Mouse (Mus musculus) intestine, embryonic 14.5 days (tissue): ENCODE measurements at regions not wholly inside any gene's neighbourhood (a gene's known extent, or its start where the extent isn't known, plus 50 kb on each side); places are given as distances from the start of the nearest gene placed in this dataset.

Experiments
- ATAC-seq: fragments of 200-750 bp; cut with Nextera tagmentation; replicated peaks from 2 replicates; pipeline ENCODE4 v1.8.0; 2017; ENCODE audit warnings: low read depth, moderate number of reproducible peaks, moderate TSS enrichment, moderate library complexity; ENCODE audit not compliant: low FRiP score, low TSS enrichment
- DNase-seq: peaks from one replicate; pipeline ENCODE4 v3.0.0-alpha.2; 2018; ENCODE audit warnings: low spot score
- H3K27ac ChIP-seq: fragments of 300-500 bp; sonication (generic); 2 replicates; pipeline ENCODE4 v1.5.1; 2014; ENCODE audit warnings: low read depth, mild to moderate bottlenecking, control low read depth
- H3K27me3 ChIP-seq: fragments of 300-500 bp; sonication (generic); replicated peaks from 2 replicates; pipeline ENCODE4 v1.6.1; 2014; ENCODE audit warnings: low read length, control low read depth; ENCODE audit not compliant: control insufficient read depth, insufficient read depth
- H3K36me3 ChIP-seq: fragments of 300-500 bp; sonication (generic); 2 replicates; pipeline ENCODE4 v1.6.1; 2014; ENCODE audit warnings: low read length, control low read depth; ENCODE audit not compliant: control insufficient read depth, insufficient read depth
- H3K4me1 ChIP-seq: fragments of 300-500 bp; sonication (generic); replicated peaks from 2 replicates; pipeline ENCODE4 v1.6.1; 2014; ENCODE audit warnings: low read length, control low read depth, mixed read lengths; ENCODE audit not compliant: control insufficient read depth, insufficient read depth
- H3K4me2 ChIP-seq: fragments of 300-500 bp; sonication (generic); 2 replicates; pipeline ENCODE4 v1.6.1; 2014; ENCODE audit warnings: low read length
- H3K4me3 ChIP-seq: fragments of 300-500 bp; sonication (generic); 2 replicates; pipeline ENCODE4 v1.5.1; 2014; ENCODE audit warnings: low read depth, low read length, control low read depth, mixed read lengths
- H3K9ac ChIP-seq: fragments of 300-500 bp; sonication (generic); 2 replicates; pipeline ENCODE4 v1.6.1; 2014; ENCODE audit warnings: mild to moderate bottlenecking, low read length
- H3K9me3 ChIP-seq: fragments of 300-500 bp; sonication (generic); 2 replicates; pipeline ENCODE4 v1.6.1; 2016; ENCODE audit warnings: low read length, control low read depth; ENCODE audit not compliant: control insufficient read depth
- WGBS: fragments of 180-500 bp; shearing (Covaris S2); extraction: QIAGEN DNeasy Blood & Tissue Kit; methylation state at CpG from one replicate; pipeline ENCODE4 v1.1.7; 2014; 5-methylcytosine and 5-hydroxymethylcytosine counted together

DNA sequence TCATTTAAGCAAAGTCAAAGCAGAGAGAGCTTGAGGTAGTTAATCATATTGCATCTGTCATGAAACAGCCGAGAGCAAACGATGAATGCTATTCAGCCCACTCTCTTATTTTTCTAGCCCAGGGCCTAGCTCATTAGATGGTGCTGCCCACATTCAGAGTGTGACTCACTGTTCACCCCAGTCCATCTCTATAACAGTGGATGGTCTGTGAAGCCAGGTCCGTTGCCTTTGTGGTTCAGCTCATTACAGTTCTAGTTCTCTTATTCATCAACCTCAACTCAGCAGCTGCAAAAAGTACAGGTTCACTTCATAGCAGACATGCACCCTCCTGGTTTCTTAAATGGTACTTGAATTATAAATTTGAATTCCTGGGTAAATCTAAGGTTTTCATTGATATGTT lies 551.2 kb downstream of the Ets1 start:
- ATAC-seq, result no peak
- WGBS, result 70% methylated on average over 3 of the region's 3 CpGs

GRCm38 (mm10) chr9:33209083-33209482 lies 573.1 kb downstream of the Ets1 start:
- Histone ChIP-seq H3K9ac (no peak overlapping the region), H3K4me3 (no peak overlapping the region), H3K4me2 (no peak overlapping the region), H3K9me3 (no peaks in the 10 kb centered on the region), H3K4me1 (no peaks in the 10 kb centered on the region), H3K27me3 (no peaks in the 10 kb centered on the region), H3K36me3 (no peaks in the 10 kb centered on the region), H3K27ac (no peak overlapping the region)
- no peak for DNase-seq
- WGBS, result 87% methylated on average over 2 of the region's 2 CpGs
- no peak for ATAC-seq

More for the DNA sequence above, 551.2 kb downstream of the Ets1 start:
- Histone ChIP-seq H3K4me2 (no peak overlapping the region), H3K9me3 (no peaks in the 10 kb centered on the region), H3K27me3 (no peaks in the 10 kb centered on the region), H3K9ac (no peak overlapping the region), H3K4me3 (no peak overlapping the region), H3K36me3 (no peaks in the 10 kb centered on the region), H3K4me1 (no peaks in the 10 kb centered on the region), H3K27ac (no peak overlapping the region)
- DNase-seq, result no peak

GRCm38 (mm10) chr9:33214523-33214922 lies 578.5 kb downstream of the Ets1 start:
- 71% methylated on average over 1 of the region's 1 CpGs for WGBS

DNA sequence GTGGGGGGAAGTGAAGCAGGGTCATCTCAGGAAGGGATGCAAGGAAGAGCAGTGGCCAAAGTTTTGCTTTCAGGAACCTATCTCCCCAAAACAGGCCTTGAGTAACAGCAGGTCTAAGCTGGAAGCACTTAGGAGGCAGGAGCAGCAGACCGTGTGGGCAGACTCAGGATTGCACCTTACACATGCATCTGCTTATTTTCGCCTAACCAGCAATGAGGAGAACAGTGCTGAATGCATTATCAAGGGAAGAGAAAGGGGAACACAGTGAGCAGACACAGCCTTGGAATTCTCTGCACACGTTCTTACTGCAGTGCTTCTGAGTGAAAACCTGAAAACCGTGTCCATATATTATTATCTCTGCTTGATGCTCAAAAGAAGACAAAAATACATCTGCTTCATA lies 585.0 kb downstream of the Ets1 start:
- Histone ChIP-seq H3K27me3 (no peaks in the 10 kb centered on the region), H3K4me1 (no peaks in the 10 kb centered on the region), H3K27ac (no peak overlapping the region), H3K9ac (no peak overlapping the region), H3K9me3 (no peaks in the 10 kb centered on the region), H3K4me3 (no peak overlapping the region), H3K36me3 (no peaks in the 10 kb centered on the region), H3K4me2 (no peak overlapping the region)
- 82% methylated on average over 4 of the region's 4 CpGs for WGBS
- DNase-seq (no peak), ATAC-seq (no peak)

More at GRCm38 (mm10) chr9:33214523-33214922, 578.5 kb downstream of the Ets1 start:
- Histone ChIP-seq H3K9me3 (no peaks in the 10 kb centered on the region), H3K27me3 (no peaks in the 10 kb centered on the region), H3K4me1 (no peaks in the 10 kb centered on the region), H3K9ac (no peak overlapping the region), H3K4me3 (no peak overlapping the region), H3K36me3 (no peaks in the 10 kb centered on the region), H3K27ac (no peak overlapping the region), H3K4me2 (no peak overlapping the region)
- DNase-seq (no peak), ATAC-seq (no peak)

GRCm38 (mm10) chr9:33222066-33222805 lies 586.2 kb downstream of the Ets1 start:
- H3K4me3 ChIP-seq, result no peak overlapping the region
- H3K27me3 ChIP-seq, result no peaks in the 10 kb centered on the region
- ATAC-seq, result no peak
- H3K4me1 ChIP-seq, result no peaks in the 10 kb centered on the region
- 62% methylated on average over 11 of the region's 11 CpGs for WGBS
- no peak overlapping the region for H3K27ac ChIP-seq
- no peak overlapping the region for H3K4me2 ChIP-seq
- no peaks in the 10 kb centered on the region for H3K36me3 ChIP-seq
- no peak for DNase-seq
- H3K9me3 ChIP-seq, result no peaks in the 10 kb centered on the region
- no peak overlapping the region for H3K9ac ChIP-seq

DNA sequence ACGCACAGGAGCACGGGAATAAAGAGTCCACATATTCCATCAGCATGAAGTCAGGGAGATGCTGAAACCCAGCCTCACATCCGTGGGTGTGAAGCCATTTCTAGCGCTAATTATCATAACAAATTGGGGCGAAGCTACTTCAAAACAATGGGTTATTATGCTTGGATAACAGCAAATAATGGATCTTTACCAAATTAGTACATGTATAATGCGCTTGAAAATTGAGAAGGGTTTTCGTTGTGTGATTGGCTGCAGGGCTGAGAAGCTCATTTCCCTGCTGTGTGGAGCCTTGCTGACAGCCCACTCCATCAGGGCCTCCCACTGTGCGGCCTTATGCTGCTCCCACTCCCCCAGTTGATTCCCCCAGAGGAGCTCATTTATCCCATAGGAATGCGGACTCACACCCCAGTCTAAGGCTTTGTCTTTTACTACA lies 597.7 kb downstream of the Ets1 start:
- no peak overlapping the region for H3K4me3 ChIP-seq
- no peak for DNase-seq
- no peaks in the 10 kb centered on the region for H3K27me3 ChIP-seq
- H3K4me2 ChIP-seq, result no peak overlapping the region
- H3K9ac ChIP-seq, result no peak overlapping the region
- ATAC-seq, result no peak
- no peaks in the 10 kb centered on the region for H3K4me1 ChIP-seq
- no peaks in the 10 kb centered on the region for H3K36me3 ChIP-seq
- no peaks in the 10 kb centered on the region for H3K9me3 ChIP-seq
- H3K27ac ChIP-seq, result no peak overlapping the region
- 37% methylated on average over 9 of the region's 9 CpGs for WGBS

DNA sequence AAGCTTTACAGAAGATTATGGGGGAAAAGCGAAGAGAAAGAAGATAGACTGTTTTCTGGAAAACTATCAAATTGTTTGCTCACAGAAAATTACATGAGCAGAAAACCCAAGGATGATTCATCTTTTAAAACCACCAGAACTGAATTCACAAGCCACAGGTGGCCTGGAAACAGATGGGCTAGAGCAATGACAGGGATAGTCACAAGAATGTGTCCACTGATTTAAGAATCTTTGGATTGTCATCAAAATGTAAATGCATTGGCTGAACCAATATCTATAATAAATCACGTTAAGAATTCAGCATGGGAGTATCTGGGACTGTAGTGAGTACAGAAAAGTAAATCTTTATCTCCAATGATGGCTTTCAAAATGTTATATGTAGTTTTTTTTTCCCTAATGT lies 602.2 kb downstream of the Ets1 start:
- no peaks in the 10 kb centered on the region for H3K27me3 ChIP-seq
- DNase-seq, result no peak
- no peaks in the 10 kb centered on the region for H3K4me1 ChIP-seq
- no peaks in the 10 kb centered on the region for H3K36me3 ChIP-seq
- no peak overlapping the region for H3K9ac ChIP-seq
- no peak overlapping the region for H3K27ac ChIP-seq
- ATAC-seq, result no peak
- no peaks in the 10 kb centered on the region for H3K9me3 ChIP-seq
- H3K4me3 ChIP-seq, result no peak overlapping the region
- H3K4me2 ChIP-seq, result no peak overlapping the region
- WGBS, result 86% methylated on average over 2 of the region's 2 CpGs

GRCm38 (mm10) chr9:33238846-33239245 lies 602.8 kb downstream of the Ets1 start:
- Histone ChIP-seq H3K4me2 (no peak overlapping the region), H3K9me3 (no peaks in the 10 kb centered on the region), H3K36me3 (no peaks in the 10 kb centered on the region), H3K4me1 (no peaks in the 10 kb centered on the region), H3K4me3 (no peak overlapping the region), H3K27me3 (no peaks in the 10 kb centered on the region), H3K27ac (no peak overlapping the region), H3K9ac (no peak overlapping the region)
- ATAC-seq (no peak), DNase-seq (no peak)
- WGBS, result 57% methylated on average over 2 of the region's 2 CpGs

DNA sequence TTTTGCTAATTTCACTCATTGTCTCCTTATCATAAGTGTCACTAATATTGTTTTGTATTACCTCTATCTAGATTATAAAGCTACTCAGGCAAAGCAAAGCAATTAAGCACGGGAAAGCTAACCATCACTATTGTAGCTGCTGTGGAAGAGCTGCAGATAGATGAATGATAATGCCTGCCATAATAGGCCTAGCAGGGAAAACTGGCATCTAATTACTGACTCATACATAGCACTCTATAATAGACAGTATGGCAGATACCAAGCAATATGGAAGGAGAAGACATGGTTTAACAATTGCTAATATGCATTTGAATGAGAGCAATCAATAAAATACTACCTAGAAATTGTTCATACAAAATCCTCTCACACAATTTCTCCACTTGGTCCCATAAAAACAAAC lies 604.5 kb downstream of the Ets1 start:
- ATAC-seq (no peak), DNase-seq (no peak)
- 58% methylated on average over 1 of the region's 1 CpGs for WGBS
- Histone ChIP-seq H3K4me3 (no peak overlapping the region), H3K27ac (no peak overlapping the region), H3K9me3 (no peaks in the 10 kb centered on the region), H3K36me3 (no peaks in the 10 kb centered on the region), H3K4me2 (no peak overlapping the region), H3K9ac (no peak overlapping the region), H3K4me1 (no peaks in the 10 kb centered on the region), H3K27me3 (no peaks in the 10 kb centered on the region)
